Mouse (Mus musculus) MEL (cell line): ENCODE results near the gene Atp5g1. TPM values are rescaled to one million over a fixed set of nuclear protein-coding genes. Genes with fewer than 3 reads are reported as not detected.

Experiments used
- DNase-seq: peaks from one replicate; pipeline ENCODE4 v3.0.0; 2011; ENCODE audit warnings: low read depth, low spot score
- H3K27ac ChIP-seq: 2 replicates; pipeline ENCODE4 v1.5.1; 2012; ENCODE audit warnings: low read depth, mild to moderate bottlenecking, control low read depth, low read length, moderate library complexity; ENCODE audit not compliant: control insufficient read depth
- H3K27me3 ChIP-seq, 2 experiments: fragments of 150-350 bp in 1 of 2; sonication (generic) in 1 of 2; 2 replicates each; pipeline ENCODE4 v1.6.1; 2012; ENCODE audit warnings: low read length in 2 of 2, mild to moderate bottlenecking in 2 of 2, improper control_type of control experiment in 1 of 2, moderate library complexity in 1 of 2; ENCODE audit not compliant: insufficient read depth in 2 of 2, control insufficient read depth in 1 of 2
- H3K36me3 ChIP-seq, 2 experiments: 2 replicates each; pipeline ENCODE4 v1.6.1; 2012 to 2014; ENCODE audit warnings: low read length in 2 of 2, improper control_type of control experiment in 1 of 2, inconsistent platforms in 1 of 2, mild to moderate bottlenecking in 1 of 2; ENCODE audit not compliant: insufficient read depth in 2 of 2, control insufficient read depth in 1 of 2
- H3K4me1 ChIP-seq, 2 experiments: fragments of 150-350 bp in 1 of 2; sonication (generic) in 1 of 2; 2 replicates each; pipeline ENCODE4 v1.6.1; 2012; ENCODE audit warnings: low read length in 2 of 2, improper control_type of control experiment in 1 of 2, mild to moderate bottlenecking in 1 of 2; ENCODE audit not compliant: insufficient read depth in 2 of 2, control insufficient read depth in 1 of 2
- H3K4me3 ChIP-seq, 2 experiments: fragments of 150-350 bp in 1 of 2; sonication (generic) in 1 of 2; 2 replicates each; pipeline ENCODE4 v1.5.1; 2012; ENCODE audit warnings: low read depth in 2 of 2, low read length in 2 of 2, mild to moderate bottlenecking in 2 of 2, moderate library complexity in 2 of 2, control low read depth in 1 of 2, improper control_type of control experiment in 1 of 2; ENCODE audit not compliant: control insufficient read depth in 1 of 2, insufficient read depth in 1 of 2
- H3K79me2 ChIP-seq: 2 replicates; pipeline ENCODE4 v1.6.1; 2012; ENCODE audit warnings: mild to moderate bottlenecking, low read length, moderate library complexity; ENCODE audit not compliant: control insufficient read depth, poor library complexity, insufficient read depth
- H3K9ac ChIP-seq: 2 replicates; pipeline ENCODE4 v1.6.1; 2012; ENCODE audit warnings: low read depth, mild to moderate bottlenecking, control low read depth, low read length, moderate library complexity; ENCODE audit not compliant: control insufficient read depth, poor library complexity, severe bottlenecking
- H3K9me3 ChIP-seq: fragments of 150-350 bp; sonication (generic); replicated peaks from 2 replicates; pipeline ENCODE4 v1.6.1; 2012; ENCODE audit warnings: mild to moderate bottlenecking, low read length, improper control_type of control experiment, moderate library complexity; ENCODE audit not compliant: insufficient read depth
- CHD1 ChIP-seq: IDR thresholded peaks from 2 replicates; pipeline ENCODE4 v1.6.1; 2012; ENCODE audit warnings: low read depth, mild to moderate bottlenecking, inconsistent platforms, low read length, improper control_type of control experiment
- EP300 ChIP-seq, 2 experiments: IDR thresholded peaks; 2 replicates each; pipeline ENCODE4 v1.6.1; 2011; ENCODE audit warnings: improper control_type of control experiment in 2 of 2, low read length in 2 of 2, low read depth in 1 of 2, mild to moderate bottlenecking in 1 of 2
- GATA1 ChIP-seq: IDR thresholded peaks from 2 replicates; pipeline ENCODE4 v1.6.1; 2011; ENCODE audit warnings: low read depth, low read length, improper control_type of control experiment
- MAZ ChIP-seq: IDR thresholded peaks from 2 replicates; pipeline ENCODE4 v1.6.1; 2012; ENCODE audit warnings: low read depth, mild to moderate bottlenecking, inconsistent platforms, low read length, improper control_type of control experiment
- MYB ChIP-seq: IDR thresholded peaks from 2 replicates; pipeline ENCODE4 v1.6.1; 2011; ENCODE audit warnings: mild to moderate bottlenecking, low read depth, low read length, improper control_type of control experiment
- MYC ChIP-seq: IDR thresholded peaks from 2 replicates; pipeline ENCODE4 v1.6.1; 2011; ENCODE audit warnings: low read depth, mild to moderate bottlenecking, low read length, improper control_type of control experiment, moderate library complexity
- POLR2AphosphoS2 ChIP-seq: IDR thresholded peaks from 2 replicates; pipeline ENCODE4 v1.6.1; 2011; ENCODE audit warnings: low read length, improper control_type of control experiment
- POLR2AphosphoS5 ChIP-seq: IDR thresholded peaks from 2 replicates; pipeline ENCODE4 v1.6.1; 2012; ENCODE audit warnings: low read depth, borderline replicate concordance, mild to moderate bottlenecking, inconsistent platforms, low read length, moderate library complexity, mixed read lengths
- RAD21 ChIP-seq: IDR thresholded peaks from 2 replicates; pipeline ENCODE4 v1.6.1; 2011; ENCODE audit warnings: mild to moderate bottlenecking, low read depth, low read length, improper control_type of control experiment
- RCOR1 ChIP-seq: IDR thresholded peaks from 2 replicates; pipeline ENCODE4 v1.6.1; 2012; ENCODE audit warnings: low read depth, mild to moderate bottlenecking, inconsistent platforms, low read length, improper control_type of control experiment
- SIN3A ChIP-seq: IDR thresholded peaks from 2 replicates; pipeline ENCODE4 v1.6.1; 2012; ENCODE audit warnings: low read length, improper control_type of control experiment, inconsistent platforms
- TAL1 ChIP-seq: IDR thresholded peaks from 2 replicates; pipeline ENCODE4 v1.6.1; 2012; ENCODE audit warnings: mild to moderate bottlenecking, inconsistent platforms, low read length, moderate library complexity, mixed read lengths
- TBP ChIP-seq: IDR thresholded peaks from 2 replicates; pipeline ENCODE4 v1.8.0; 2011; ENCODE audit warnings: low read depth, low read length, improper control_type of control experiment
- TCF12 ChIP-seq: IDR thresholded peaks from 2 replicates; pipeline ENCODE4 v1.6.1; 2014; ENCODE audit warnings: low read depth, mild to moderate bottlenecking, inconsistent platforms, low read length, improper control_type of control experiment, moderate library complexity
- ZC3H11A ChIP-seq: IDR thresholded peaks from 2 replicates; pipeline ENCODE4 v1.6.1; 2012; ENCODE audit warnings: low read depth, mild to moderate bottlenecking, inconsistent platforms, low read length, improper control_type of control experiment
- ZKSCAN1 ChIP-seq: IDR thresholded peaks from 2 replicates; pipeline ENCODE4 v1.6.1; 2012; ENCODE audit warnings: low read depth, mild to moderate bottlenecking, inconsistent platforms, low read length, improper control_type of control experiment, moderate library complexity
- ZMIZ1 ChIP-seq: IDR thresholded peaks from 2 replicates; pipeline ENCODE4 v1.6.1; 2012; ENCODE audit warnings: low read depth, mild to moderate bottlenecking, inconsistent platforms, low read length, improper control_type of control experiment, moderate library complexity
- ZNF384 ChIP-seq: IDR thresholded peaks from 2 replicates; pipeline ENCODE4 v1.6.1; 2012; ENCODE audit warnings: low read depth, mild to moderate bottlenecking, inconsistent platforms, low read length, improper control_type of control experiment
- polyA plus RNA-seq, 2 experiments: library from polyadenylated mRNA; stranded (reverse) in 1 of 2; unstranded in 1 of 2; fragments of >175 nt in 1 of 2; fragments of >200 nt in 1 of 2; gene quantifications; 2 replicates each; pipeline versions ENCODE4 v1.2.1 to v1.2.4; 2012; ENCODE audit warnings: low replicate concordance in 2 of 2, low read depth in 1 of 2; ENCODE audit not compliant: insufficient read length in 2 of 2, insufficient read depth in 1 of 2, missing spikeins in 1 of 2
- total RNA-seq: library from RNA; depleted of rRNA; stranded (reverse); fragments of 300-350 nt; gene quantifications from 2 replicates; pipeline ENCODE4 v1.2.3, GENCODE M21; 2012

Gene Atp5g1
- total and polyA plus RNA-seq, 3 experiments = 1,519 to 1,694 TPM; not detected in 1

- Histone ChIP-seq H3K9me3 (no peaks in the 10 kb centered on the region), H3K4me3 (no peak overlapping the region), H3K27ac (no peak overlapping the region), H3K79me2 (no peaks in the 10 kb centered on the region), H3K27me3 (no peaks in the 10 kb centered on the region), H3K9ac (no peak overlapping the region)
- no peak; the same call in 1 of the 2 replicates for TF ChIP-seq MYC
- 0 out of 2 replicates have a peak, but pooled peaks have one; percentile 13 for TF ChIP-seq TBP
- TF ChIP-seq, all 39 proteins: peak for 1
- peaks cover 18 to 30% of the 10 kb centered on the region in 2 experiments for H3K36me3 ChIP-seq
- peaks cover 5 to 9% of the 10 kb centered on the region in 2 experiments; a peak in 3 of 4 replicates for H3K4me1 ChIP-seq
- DNase-seq = peak; percentile 52
Measured at GRCm38 (mm10) chr11:96046028-96046427, 29.4 kb downstream of the Atp5g1 start.

- Histone ChIP-seq H3K9ac (no peak overlapping the region), H3K4me3 (no peak overlapping the region), H3K27me3 (no peaks in the 10 kb centered on the region), H3K9me3 (no peaks in the 10 kb centered on the region), H3K36me3 (peaks cover 18 to 19% of the 10 kb centered on the region in 2 experiments), H3K79me2 (no peaks in the 10 kb centered on the region), H3K27ac (no peak overlapping the region), H3K4me1 (peaks cover 5 to 9% of the 10 kb centered on the region in 2 experiments; a peak in 3 of 4 replicates)
- DNase-seq = no peak
- TF ChIP-seq ZKSCAN1 (no peak), ZMIZ1 (0 out of 2 replicates have a peak, but pooled peaks have one; percentile 7), MYB (no peak), POLR2AphosphoS5 (0 out of 2 replicates have a peak, but pooled peaks have one; percentile 38), SIN3A (no peak), POLR2AphosphoS2 (peak; percentile 22), RCOR1 (no peak), RAD21 (no peak), ZC3H11A (no peak), MAZ (no peak), CHD1 (no peak)
Measured at GRCm38 (mm10) chr11:96044803-96045567, 30.5 kb downstream of the Atp5g1 start.

GRCm38 (mm10) chr11:96038560-96038959 lies 36.9 kb downstream of the Atp5g1 start:
- H3K27ac ChIP-seq = no peak overlapping the region
- DNase-seq = no peak
- H3K79me2 ChIP-seq = peaks cover 16% of the 10 kb centered on the region
- TF ChIP-seq ZNF384 = no peak
- TF ChIP-seq TAL1 = peak; percentile 44; the same call in 1 of the 2 replicates
- no peak for TF ChIP-seq CHD1
- peak; percentile 54 for TF ChIP-seq GATA1
- TF ChIP-seq EP300 (IDR thresholded peaks at IDR 0.05; ENCODE audit: low read depth in 1 of 2, low read length in 2 of 2) = peak; percentile 18 to 51; a peak in 3 of 4 replicates
- peak; percentile 65; the same call in 1 of the 2 replicates for TF ChIP-seq TCF12
- TF ChIP-seq, all 39 proteins: peak for 4
- peaks cover 6 to 26% of the 10 kb centered on the region in 2 experiments for H3K36me3 ChIP-seq
- H3K4me1 ChIP-seq = peaks cover 9 to 29% of the 10 kb centered on the region in 2 experiments
- H3K9ac ChIP-seq = no peak overlapping the region
- no peak overlapping the region for H3K4me3 ChIP-seq
- no peaks in the 10 kb centered on the region for H3K27me3 ChIP-seq
- no peaks in the 10 kb centered on the region for H3K9me3 ChIP-seq
